In genomic region chr2:171742706-171743105, GRCm38 (mm10) we compare ENCODE assay signal across 20 mouse cellular contexts.
A peak's percentile ranks its signal among the peaks of the same experiment; 100 is the strongest.
DNase-seq lines count a peak whose midpoint lies in the region; ATAC-seq and TF ChIP-seq lines count a peak whose summit lies in the region.
"Had no signal": no experiment of that assay in that cellular context is flagged by ENCODE, and none has a peak within 500 bp of the region (broad histone marks: within the 10 kb centered on the region; RNA-seq: fewer than 3 reads in every experiment).

No protein-coding gene starts in this region.

- no peaks in the 10 kb centered on the region for H3K36me3 ChIP-seq in heart, embryonic 13.5 days
- H3K36me3 ChIP-seq in limb, embryonic 12.5 days, result no peaks in the 10 kb centered on the region
- no peaks in the 10 kb centered on the region for H3K36me3 ChIP-seq in limb, embryonic 10.5 days
- no peaks in the 10 kb centered on the region for H3K36me3 ChIP-seq in midbrain, embryonic 11.5 days (ENCODE audit: control insufficient read depth, insufficient read depth, low read length)
- H3K36me3 ChIP-seq in midbrain, postnatal 0 days (ENCODE audit: insufficient read depth, low read length), result no peaks in the 10 kb centered on the region
- H3K36me3 ChIP-seq: embryonic facial prominence, embryonic 15.5 days; forebrain, embryonic 10.5 days; heart, embryonic 12.5 days; hindbrain, embryonic 10.5 days had no signal

- no peak overlapping the region for H3K9ac ChIP-seq in heart, embryonic 13.5 days
- H3K9ac ChIP-seq in limb, embryonic 12.5 days (replicated peaks), result no peak overlapping the region
- no peak overlapping the region for H3K9ac ChIP-seq in midbrain, embryonic 11.5 days (ENCODE audit: low read length)
- no peak overlapping the region for H3K9ac ChIP-seq in midbrain, postnatal 0 days (replicated peaks; ENCODE audit: low read length, poor library complexity, severe bottlenecking)
- H3K9ac ChIP-seq: embryonic facial prominence, embryonic 15.5 days; heart, embryonic 12.5 days; hindbrain, embryonic 14.5 days had no signal

- no peak for ATAC-seq in heart, embryonic 13.5 days (ENCODE audit: extremely low read depth, insufficient number of reproducible peaks, low FRiP score, low TSS enrichment)
- ATAC-seq in limb, embryonic 12.5 days (ENCODE audit: insufficient number of reproducible peaks, insufficient read depth, low FRiP score, low TSS enrichment, low read depth), result no peak
- no peak for ATAC-seq in midbrain, embryonic 11.5 days (ENCODE audit: low FRiP score)
- no peak for ATAC-seq in midbrain, postnatal 0 days (ENCODE audit: low FRiP score)
- ATAC-seq: forebrain, embryonic 14.5 days had no signal

- peaks cover 15% of the 10 kb centered on the region for H3K9me3 ChIP-seq in heart, embryonic 13.5 days
- peaks cover 15% of the 10 kb centered on the region; the same call in 1 of the 2 replicates for H3K9me3 ChIP-seq in limb, embryonic 12.5 days
- H3K9me3 ChIP-seq in limb, embryonic 10.5 days (replicated peaks), result no peaks in the 10 kb centered on the region
- H3K9me3 ChIP-seq in midbrain, embryonic 11.5 days (ENCODE audit: control insufficient read depth, low read length), result no peaks in the 10 kb centered on the region
- H3K9me3 ChIP-seq in midbrain, postnatal 0 days (ENCODE audit: low read length), result 0 out of 2 replicates have a peak, but pooled peaks cover 3% of the 10 kb centered on the region
- H3K9me3 ChIP-seq: embryonic facial prominence, embryonic 15.5 days; forebrain, embryonic 10.5 days had no signal

- H3K4me2 ChIP-seq in heart, embryonic 13.5 days, result peak overlapping the region; percentile 27; the same call in 1 of the 2 replicates
- no peak overlapping the region for H3K4me2 ChIP-seq in limb, embryonic 12.5 days
- H3K4me2 ChIP-seq in midbrain, embryonic 11.5 days, result no peak overlapping the region
- no peak overlapping the region for H3K4me2 ChIP-seq in midbrain, postnatal 0 days (ENCODE audit: low read depth, low read length, poor library complexity, severe bottlenecking)
- H3K4me2 ChIP-seq: embryonic facial prominence, embryonic 15.5 days; heart, embryonic 12.5 days; hindbrain, embryonic 14.5 days had no signal

- peaks cover 6% of the 10 kb centered on the region; the same call in 1 of the 2 replicates for H3K4me1 ChIP-seq in heart, embryonic 13.5 days
- peaks cover 39% of the 10 kb centered on the region for H3K4me1 ChIP-seq in limb, embryonic 12.5 days (replicated peaks)
- peaks cover 32% of the 10 kb centered on the region for H3K4me1 ChIP-seq in limb, embryonic 10.5 days
- no peaks in the 10 kb centered on the region for H3K4me1 ChIP-seq in midbrain, embryonic 11.5 days (ENCODE audit: control insufficient read depth, insufficient read depth, low read length)
- no peaks in the 10 kb centered on the region for H3K4me1 ChIP-seq in midbrain, postnatal 0 days (ENCODE audit: insufficient read depth, low read length)
- H3K4me1 ChIP-seq: embryonic facial prominence, embryonic 15.5 days; hindbrain, embryonic 10.5 days had no signal

- H3K27ac ChIP-seq in heart, embryonic 13.5 days (replicated peaks), result no peak overlapping the region
- 0 out of 2 replicates have a peak overlapping the region, but pooled peaks have one; percentile 8 for H3K27ac ChIP-seq in limb, embryonic 12.5 days
- no peak overlapping the region for H3K27ac ChIP-seq in limb, embryonic 10.5 days
- no peak overlapping the region for H3K27ac ChIP-seq in midbrain, embryonic 11.5 days (ENCODE audit: low read depth, low read length)
- no peak overlapping the region for H3K27ac ChIP-seq in midbrain, postnatal 0 days (ENCODE audit: low read depth, low read length)
- H3K27ac ChIP-seq: embryonic facial prominence, embryonic 15.5 days; forebrain, embryonic 10.5 days; gastrocnemius, adult 2 months; hindbrain, embryonic 10.5 days; hindbrain, embryonic 14.5 days had no signal

- TF ChIP-seq CTCF in midbrain, postnatal 0 days (IDR thresholded peaks at IDR 0.05), result no peak

- 45% methylated on average over 11 of the region's 11 CpGs for WGBS in heart, embryonic 13.5 days
- WGBS in limb, embryonic 12.5 days, result 59% methylated on average over 11 of the region's 11 CpGs
- WGBS in limb, embryonic 10.5 days, result 72% methylated on average over 11 of the region's 11 CpGs
- 81% methylated on average over 11 of the region's 11 CpGs for WGBS in midbrain, embryonic 11.5 days
- 76% methylated on average over 11 of the region's 11 CpGs for WGBS in midbrain, postnatal 0 days

- H3K27me3 ChIP-seq in heart, embryonic 13.5 days (replicated peaks), result no peaks in the 10 kb centered on the region
- H3K27me3 ChIP-seq in limb, embryonic 12.5 days, result 0 out of 2 replicates have a peak, but pooled peaks cover 3% of the 10 kb centered on the region
- H3K27me3 ChIP-seq in limb, embryonic 10.5 days (ENCODE audit: low read depth, poor library complexity, severe bottlenecking), result no peaks in the 10 kb centered on the region
- no peaks in the 10 kb centered on the region for H3K27me3 ChIP-seq in midbrain, embryonic 11.5 days (ENCODE audit: control insufficient read depth, insufficient read depth, low read length)
- H3K27me3 ChIP-seq in midbrain, postnatal 0 days (ENCODE audit: insufficient read depth, low read length), result no peaks in the 10 kb centered on the region
- H3K27me3 ChIP-seq: embryonic facial prominence, embryonic 15.5 days; heart, embryonic 12.5 days had no signal

- H3K4me3 ChIP-seq in heart, embryonic 13.5 days, result no peak overlapping the region
- no peak overlapping the region for H3K4me3 ChIP-seq in limb, embryonic 12.5 days (replicated peaks)
- H3K4me3 ChIP-seq in limb, embryonic 10.5 days, result no peak overlapping the region
- no peak overlapping the region for H3K4me3 ChIP-seq in midbrain, embryonic 11.5 days (ENCODE audit: low read depth, low read length)
- H3K4me3 ChIP-seq in midbrain, postnatal 0 days (ENCODE audit: low read depth, low read length), result no peak overlapping the region
- H3K4me3 ChIP-seq: embryonic facial prominence, embryonic 15.5 days; erythroblast, embryonic 14.5 days; forebrain, embryonic 10.5 days; gastrocnemius, adult 2 months; heart, embryonic 12.5 days; hindbrain, embryonic 10.5 days had no signal

- DNase-seq in heart, adult 18-20 months, result no peak
- no peak for DNase-seq in limb, embryonic 10.5 days (ENCODE audit: low spot score)
- peak; percentile 61 for DNase-seq in midbrain, embryonic 11.5 days (ENCODE audit: low spot score, missing footprints)
- no peak for DNase-seq in midbrain, postnatal 0 days (ENCODE audit: low spot score)
- DNase-seq: adrenal gland, adult 2 months; adrenal gland, postnatal 25 days; cerebellum, adult 18-20 months; cerebellum, adult 9-11 months; cerebellum, postnatal 36 days; gastrocnemius, adult 2 months; gastrocnemius, postnatal 25 days had no signal
